Mouse (Mus musculus): ENCODE measurements around the gene Hephl1. TPM values are rescaled to one million over a fixed set of nuclear protein-coding genes. Genes with fewer than 3 reads are reported as not detected.
"Not testable (repeated sequence)": the region's sequence is repeated elsewhere in the genome, so short reads cannot be mapped to it uniquely, and the experiment has no call there.

The Hephl1 gene
- polyA plus RNA-seq, 1 experiment from 2014 or later = not detected

GRCm38 (mm10) chr9:15103579-15104300 is 8.2 kb downstream of the Hephl1 start:
- Histone ChIP-seq H3K36me3 (no peaks in the 10 kb centered on the region), H3K4me1 (no peaks in the 10 kb centered on the region), H3K4me3 (no peak overlapping the region), H3K27me3 (no peaks in the 10 kb centered on the region), H3K9me3 (no peaks in the 10 kb centered on the region), H3K27ac (replicated peaks) (no peak overlapping the region), H3K9ac (replicated peaks) (no peak overlapping the region), H3K4me2 (replicated peaks) (no peak overlapping the region)
- WGBS = 76% methylated on average over 11 of the region's 11 CpGs
- no peak for ATAC-seq (ENCODE audit: low FRiP score, low read depth)

- Histone ChIP-seq H3K4me1 (no peaks in the 10 kb centered on the region), H3K9me3 (no peaks in the 10 kb centered on the region), H3K9ac (replicated peaks) (no peak overlapping the region), H3K36me3 (no peaks in the 10 kb centered on the region), H3K27me3 (no peaks in the 10 kb centered on the region), H3K4me2 (replicated peaks) (no peak overlapping the region), H3K4me3 (no peak overlapping the region), H3K27ac (replicated peaks) (no peak overlapping the region)
- 81% methylated on average over 7 of the region's 7 CpGs for WGBS
- ATAC-seq (ENCODE audit: low FRiP score, low read depth) = no peak
Measured at GRCm38 (mm10) chr9:15101531-15102161, 10.3 kb downstream of the Hephl1 start.

- not testable (repeated sequence) for H3K9ac ChIP-seq (replicated peaks); H3K27me3 ChIP-seq; H3K36me3 ChIP-seq; H3K27ac ChIP-seq (replicated peaks); H3K4me3 ChIP-seq; ATAC-seq (ENCODE audit: low FRiP score, low read depth); H3K4me2 ChIP-seq (replicated peaks); H3K4me1 ChIP-seq; H3K9me3 ChIP-seq
- WGBS = 100% methylated on average over 6 of the region's 7 CpGs
Measured at GRCm38 (mm10) chr9:15098421-15098820, 13.5 kb downstream of the Hephl1 start.

- Histone ChIP-seq H3K4me2 (replicated peaks) (no peak overlapping the region), H3K36me3 (no peaks in the 10 kb centered on the region), H3K4me1 (no peaks in the 10 kb centered on the region), H3K4me3 (no peak overlapping the region), H3K27ac (replicated peaks) (no peak overlapping the region), H3K27me3 (no peaks in the 10 kb centered on the region), H3K9me3 (no peaks in the 10 kb centered on the region), H3K9ac (replicated peaks) (no peak overlapping the region)
- WGBS = 88% methylated on average over 2 of the region's 2 CpGs
- no peak for ATAC-seq (ENCODE audit: low FRiP score, low read depth)
Measured at GRCm38 (mm10) chr9:15097172-15097571, 14.7 kb downstream of the Hephl1 start.

GRCm38 (mm10) chr9:15096161-15096560 is 15.7 kb downstream of the Hephl1 start:
- no peak for ATAC-seq (ENCODE audit: low FRiP score, low read depth)
- H3K36me3 ChIP-seq = no peaks in the 10 kb centered on the region
- H3K4me2 ChIP-seq (replicated peaks) = no peak overlapping the region
- H3K9ac ChIP-seq (replicated peaks) = no peak overlapping the region
- H3K4me1 ChIP-seq = no peaks in the 10 kb centered on the region
- H3K27ac ChIP-seq (replicated peaks) = no peak overlapping the region
- no peaks in the 10 kb centered on the region for H3K9me3 ChIP-seq
- 67% methylated on average over 1 of the region's 1 CpGs for WGBS
- no peaks in the 10 kb centered on the region for H3K27me3 ChIP-seq
- no peak overlapping the region for H3K4me3 ChIP-seq

GRCm38 (mm10) chr9:15095206-15095605 is 16.7 kb downstream of the Hephl1 start:
- 79% methylated on average over 3 of the region's 3 CpGs for WGBS
- Histone ChIP-seq H3K27ac (replicated peaks) (no peak overlapping the region), H3K36me3 (no peaks in the 10 kb centered on the region), H3K9ac (replicated peaks) (no peak overlapping the region), H3K27me3 (no peaks in the 10 kb centered on the region), H3K4me3 (no peak overlapping the region), H3K4me2 (replicated peaks) (no peak overlapping the region), H3K4me1 (no peaks in the 10 kb centered on the region), H3K9me3 (no peaks in the 10 kb centered on the region)
- ATAC-seq (ENCODE audit: low FRiP score, low read depth) = no peak

GRCm38 (mm10) chr9:15068686-15069295 is 43.1 kb downstream of the Hephl1 start:
- Histone ChIP-seq H3K4me3 (no peak overlapping the region), H3K4me2 (replicated peaks) (no peak overlapping the region), H3K36me3 (no peaks in the 10 kb centered on the region), H3K4me1 (no peaks in the 10 kb centered on the region), H3K9me3 (no peaks in the 10 kb centered on the region), H3K9ac (replicated peaks) (no peak overlapping the region), H3K27ac (replicated peaks) (no peak overlapping the region), H3K27me3 (no peaks in the 10 kb centered on the region)
- ATAC-seq (ENCODE audit: low FRiP score, low read depth) = 0 out of 2 replicates have a peak, but pooled peaks have one; percentile 19
- WGBS = 84% methylated on average over 6 of the region's 6 CpGs

- H3K4me2 ChIP-seq (replicated peaks) = no peak overlapping the region
- H3K4me3 ChIP-seq = no peak overlapping the region
- H3K36me3 ChIP-seq = no peaks in the 10 kb centered on the region
- no peaks in the 10 kb centered on the region for H3K4me1 ChIP-seq
- H3K27me3 ChIP-seq = no peaks in the 10 kb centered on the region
- no peaks in the 10 kb centered on the region for H3K9me3 ChIP-seq
- no peak overlapping the region for H3K9ac ChIP-seq (replicated peaks)
- H3K27ac ChIP-seq (replicated peaks) = no peak overlapping the region
- WGBS = 72% methylated on average over 7 of the region's 7 CpGs
- ATAC-seq (ENCODE audit: low FRiP score, low read depth) = no peak
Measured at GRCm38 (mm10) chr9:15067995-15068685, 43.8 kb downstream of the Hephl1 start.

GRCm38 (mm10) chr9:15064176-15064575 is 47.7 kb downstream of the Hephl1 start:
- Histone ChIP-seq H3K27ac (replicated peaks) (no peak overlapping the region), H3K4me2 (replicated peaks) (no peak overlapping the region), H3K4me1 (no peaks in the 10 kb centered on the region), H3K27me3 (no peaks in the 10 kb centered on the region), H3K4me3 (no peak overlapping the region), H3K9ac (replicated peaks) (no peak overlapping the region), H3K9me3 (no peaks in the 10 kb centered on the region), H3K36me3 (no peaks in the 10 kb centered on the region)
- ATAC-seq (ENCODE audit: low FRiP score, low read depth) = no peak
- WGBS = 23% methylated on average over 1 of the region's 1 CpGs

GRCm38 (mm10) chr9:15060847-15061246 is 51.1 kb downstream of the Hephl1 start:
- H3K4me1 ChIP-seq = no peaks in the 10 kb centered on the region
- no peak overlapping the region for H3K4me2 ChIP-seq (replicated peaks)
- H3K36me3 ChIP-seq = no peaks in the 10 kb centered on the region
- H3K4me3 ChIP-seq = no peak overlapping the region
- no peak overlapping the region for H3K9ac ChIP-seq (replicated peaks)
- H3K9me3 ChIP-seq = no peaks in the 10 kb centered on the region
- no peaks in the 10 kb centered on the region for H3K27me3 ChIP-seq
- ATAC-seq (ENCODE audit: low FRiP score, low read depth) = no peak
- 91% methylated on average over 5 of the region's 5 CpGs for WGBS
- no peak overlapping the region for H3K27ac ChIP-seq (replicated peaks)

- Histone ChIP-seq H3K4me1 (no peaks in the 10 kb centered on the region), H3K4me3 (no peak overlapping the region), H3K27me3 (no peaks in the 10 kb centered on the region), H3K27ac (replicated peaks) (no peak overlapping the region), H3K9ac (replicated peaks) (no peak overlapping the region), H3K36me3 (no peaks in the 10 kb centered on the region), H3K4me2 (replicated peaks) (no peak overlapping the region), H3K9me3 (no peaks in the 10 kb centered on the region)
- no peak for ATAC-seq (ENCODE audit: low FRiP score, low read depth)
- 88% methylated on average over 6 of the region's 6 CpGs for WGBS
Measured at GRCm38 (mm10) chr9:15060026-15060425, 51.9 kb downstream of the Hephl1 start.

- no peaks in the 10 kb centered on the region for H3K27me3 ChIP-seq
- peak overlapping the region; percentile 91 for H3K9ac ChIP-seq (replicated peaks)
- peaks cover 3% of the 10 kb centered on the region for H3K36me3 ChIP-seq
- H3K27ac ChIP-seq (replicated peaks) = peak overlapping the region; percentile 95
- H3K4me2 ChIP-seq (replicated peaks) = peak overlapping the region; percentile 67
- 43% methylated on average over 10 of the region's 10 CpGs for WGBS
- H3K4me1 ChIP-seq = peaks cover 26% of the 10 kb centered on the region
- ATAC-seq (ENCODE audit: low FRiP score, low read depth) = peak; percentile 34; the same call in 1 of the 2 replicates
- H3K4me3 ChIP-seq = peak overlapping the region; percentile 86
- no peaks in the 10 kb centered on the region for H3K9me3 ChIP-seq
Measured at GRCm38 (mm10) chr9:15045740-15046139, 66.2 kb downstream of the Hephl1 start.
